Mouse (Mus musculus) fat pad, adult 2 months (tissue): ENCODE results near the gene Tmem88b.

ENCODE experiments used
- DNase-seq: peaks from one replicate; pipeline ENCODE4 v3.0.0-alpha.2; 2011; ENCODE audit warnings: low read depth, low spot score; ENCODE audit errors: extremely low read depth

Gene Tmem88b

DNA sequence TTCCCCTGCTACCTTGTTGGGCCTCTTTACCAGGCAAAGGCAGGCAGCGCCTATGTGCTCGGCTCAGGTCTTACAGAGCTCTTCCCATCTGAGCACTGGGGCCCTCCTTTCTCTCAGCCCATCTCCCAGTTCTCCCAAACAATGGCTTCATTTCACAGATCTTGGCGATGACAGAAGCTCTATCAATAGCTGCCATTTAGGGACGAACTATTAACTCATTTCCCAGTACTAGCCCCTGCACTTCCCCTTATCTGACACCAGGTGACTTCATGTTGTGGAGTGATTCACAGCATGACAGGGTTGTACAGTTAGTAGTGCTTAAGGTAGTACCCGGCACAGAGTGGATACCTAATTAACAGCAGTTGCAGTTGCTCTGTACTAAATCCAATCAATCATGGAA is at the start of gene Tmem88b:
Tmem88b (minus strand) TSS at position 56 of the 400 bp plus-strand sequence.
- DNase-seq, result no peak

DNA sequence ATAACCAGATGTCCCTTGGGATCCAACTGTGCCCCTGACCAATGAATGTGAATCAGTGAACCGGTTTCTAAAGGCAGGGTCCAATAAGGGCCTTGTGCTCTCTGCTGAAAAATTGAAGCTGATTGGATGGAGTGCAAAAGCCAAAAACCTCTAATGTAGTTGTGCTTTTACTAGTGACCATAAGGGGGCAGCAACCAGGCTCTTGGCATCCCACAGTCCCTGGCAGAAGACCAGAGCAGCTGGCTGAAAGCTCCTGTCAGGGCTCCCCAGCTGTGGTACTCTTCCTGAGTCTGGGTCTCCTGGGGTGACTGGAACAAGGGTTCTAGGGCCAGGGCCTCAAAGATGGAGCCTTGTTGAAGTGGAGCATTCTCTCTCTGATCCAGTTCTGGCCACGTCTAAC is 48.2 kb upstream of the Tmem88b start:
- DNase-seq, result no peak

DNA sequence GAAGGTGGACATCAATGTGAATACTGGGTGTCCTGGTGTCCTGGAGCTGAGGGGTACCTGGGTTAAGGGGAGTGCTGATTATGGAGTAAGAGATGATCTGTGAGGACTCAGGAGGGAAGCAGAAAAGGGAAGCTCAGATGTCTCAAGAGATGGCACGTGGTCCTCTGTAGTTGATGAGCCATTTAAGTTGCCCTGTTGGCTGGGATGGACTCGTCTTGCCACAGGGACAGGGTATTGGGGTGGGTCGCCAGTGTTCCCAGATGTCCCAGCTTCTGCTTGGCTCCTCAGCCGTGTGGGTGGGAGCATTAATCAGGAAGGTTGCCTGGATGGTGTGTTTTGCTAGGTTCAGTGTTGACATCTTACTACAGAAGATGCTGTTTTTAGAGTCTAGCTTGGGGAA is 47.6 kb upstream of the Tmem88b start:
- DNase-seq, result no peak

DNA sequence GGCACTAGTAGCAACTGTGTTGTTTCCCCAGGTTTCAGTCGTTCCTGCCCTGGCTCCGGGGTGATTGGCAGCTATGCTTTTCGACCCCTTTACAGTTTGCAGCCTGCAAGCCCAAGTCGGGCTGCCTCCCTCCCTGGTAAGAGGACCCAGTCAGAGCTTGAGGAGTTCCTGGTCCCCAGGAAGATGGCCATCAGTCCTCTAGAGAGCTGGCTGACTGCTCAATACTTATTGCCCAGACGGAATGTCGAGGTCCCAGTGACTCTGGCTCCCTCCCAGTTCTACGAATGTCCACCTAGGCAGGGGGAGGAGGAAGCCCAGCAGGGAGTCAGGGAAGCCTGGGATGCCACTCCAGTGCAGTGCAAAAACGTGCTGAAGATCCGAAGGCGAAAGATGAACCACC is 46.6 kb upstream of the Tmem88b start:
- no peak for DNase-seq

DNA sequence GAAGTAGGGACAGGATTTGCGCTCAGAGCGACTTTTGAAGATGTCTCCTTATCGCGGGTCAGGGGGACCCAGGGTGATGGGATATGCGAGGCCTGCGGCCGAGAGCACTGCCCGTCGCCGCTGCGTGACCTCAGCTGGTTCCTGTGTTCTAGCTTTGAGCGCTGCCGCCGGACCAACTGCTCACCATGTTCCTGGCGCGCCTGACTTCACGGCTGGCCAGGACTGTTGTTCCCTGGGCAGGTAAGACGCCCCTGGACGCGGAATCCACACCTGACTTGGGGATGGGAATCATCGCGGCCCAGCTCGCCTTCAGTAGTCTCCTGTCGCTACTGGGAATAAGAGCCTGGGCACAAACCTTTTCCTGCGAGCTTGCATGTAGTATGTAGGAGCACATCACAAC is 46.2 kb upstream of the Tmem88b start:
- DNase-seq, result no peak

DNA sequence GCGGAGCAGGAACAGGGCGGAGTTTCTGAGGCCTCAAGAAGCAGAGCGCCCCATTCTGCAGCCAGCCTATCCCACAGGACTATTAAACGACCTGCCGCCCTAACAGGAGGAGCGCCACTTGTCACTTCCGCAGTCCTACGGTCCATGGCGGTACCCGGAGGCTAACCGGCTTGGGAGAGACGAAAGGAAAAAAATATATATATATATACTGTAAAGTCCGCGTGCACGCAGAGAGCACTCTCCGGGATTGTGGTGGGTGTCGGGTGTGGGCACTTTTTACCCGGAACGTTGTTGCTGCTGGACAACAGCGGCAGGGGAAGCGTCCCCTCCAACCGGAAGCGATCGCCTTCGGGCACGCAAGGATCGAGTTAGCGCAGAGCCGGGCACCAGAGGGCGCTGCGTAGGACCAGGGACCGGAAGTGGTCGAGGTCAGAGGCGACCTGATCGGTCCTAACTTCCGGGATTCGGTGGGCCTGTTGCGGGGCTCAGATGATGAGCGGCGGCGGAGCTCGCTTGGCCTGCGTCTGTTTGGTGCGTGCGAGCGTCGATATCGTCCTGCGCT is 45.6 kb upstream of the Tmem88b start, which contains the start of gene Aurkaip1:
Aurkaip1 (plus strand) TSS at position 68 of the 562 bp plus-strand sequence.
- peak; percentile 56 for DNase-seq

DNA sequence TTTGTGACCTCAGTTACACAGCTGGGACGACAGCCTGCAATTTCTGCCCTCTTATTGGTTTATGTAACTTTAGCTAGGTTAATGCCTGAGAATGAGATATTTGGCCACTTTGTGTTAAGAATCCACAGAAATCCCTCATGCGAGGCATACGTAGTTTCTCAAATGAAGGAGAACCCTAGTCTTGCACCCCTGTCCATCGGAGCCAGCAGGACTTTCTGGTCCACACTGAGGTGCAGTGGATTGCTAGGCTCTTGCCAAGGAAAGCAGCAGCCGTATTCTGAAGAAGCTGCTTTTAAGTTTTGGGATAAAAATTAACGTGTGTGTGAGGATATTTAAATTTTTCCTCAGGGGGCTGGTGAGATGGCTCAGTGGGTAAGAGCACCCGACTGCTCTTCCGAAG is 44.9 kb upstream of the Tmem88b start:
- DNase-seq, result no peak

DNA sequence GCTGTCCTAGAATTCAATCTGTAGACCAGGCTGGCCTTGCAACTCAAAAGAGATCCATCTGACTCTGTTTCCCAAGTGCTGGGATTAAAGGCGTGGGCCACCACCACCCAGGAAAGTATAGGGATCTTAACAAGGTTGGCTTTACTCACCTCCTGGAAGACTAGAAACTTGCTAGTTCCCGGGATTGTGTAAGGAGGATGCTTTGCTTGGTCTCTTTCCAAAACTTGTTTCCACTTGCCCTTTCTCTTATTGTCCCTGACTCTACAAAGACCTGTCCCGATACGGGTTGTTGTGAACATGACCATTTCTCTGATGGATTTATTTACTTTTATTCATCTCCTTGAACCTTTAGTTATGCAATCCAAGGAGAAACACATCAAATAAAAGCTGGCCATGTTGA is 44.2 kb upstream of the Tmem88b start:
- peak; percentile 95 for DNase-seq

DNA sequence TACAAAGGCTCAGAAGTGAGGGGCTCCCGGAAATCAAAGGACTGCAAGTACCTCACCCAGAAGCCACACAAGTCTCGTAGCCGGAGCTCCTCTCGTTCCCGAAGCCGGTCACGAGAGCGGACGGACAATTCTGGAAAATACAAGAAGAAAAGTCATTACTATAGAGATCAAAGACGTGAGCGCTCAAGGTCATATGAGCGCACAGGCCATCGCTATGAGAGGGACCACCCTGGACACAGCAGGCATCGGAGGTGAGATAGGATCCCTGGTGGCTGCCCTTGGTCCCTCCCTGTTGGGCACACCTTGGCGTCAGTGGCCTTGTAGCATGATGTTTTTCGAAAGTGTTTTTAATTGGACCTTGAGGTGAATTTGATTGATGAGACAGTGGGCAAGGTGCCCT is 37.8 kb upstream of the Tmem88b start:
- DNase-seq, result no peak

DNA sequence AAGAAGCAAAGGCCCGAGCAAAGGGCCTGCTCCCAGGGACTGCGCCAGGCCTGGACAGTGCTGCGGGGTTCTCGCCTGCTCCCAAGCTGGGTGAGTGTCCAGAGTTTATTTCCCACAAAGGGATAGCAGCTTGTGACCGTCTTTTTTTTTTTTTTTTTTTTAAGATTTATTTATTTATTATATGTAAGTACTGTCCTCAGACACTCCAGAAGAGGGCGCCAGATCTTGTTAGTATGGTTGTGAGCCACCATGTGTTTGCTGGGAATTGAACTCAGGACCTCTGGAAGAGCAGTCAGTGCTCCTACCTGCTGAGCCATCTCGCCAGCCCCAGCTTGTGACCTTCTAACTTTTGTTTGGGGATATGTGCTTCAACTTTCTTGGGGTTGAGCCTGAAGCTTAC is 35.4 kb upstream of the Tmem88b start:
- no peak for DNase-seq

DNA sequence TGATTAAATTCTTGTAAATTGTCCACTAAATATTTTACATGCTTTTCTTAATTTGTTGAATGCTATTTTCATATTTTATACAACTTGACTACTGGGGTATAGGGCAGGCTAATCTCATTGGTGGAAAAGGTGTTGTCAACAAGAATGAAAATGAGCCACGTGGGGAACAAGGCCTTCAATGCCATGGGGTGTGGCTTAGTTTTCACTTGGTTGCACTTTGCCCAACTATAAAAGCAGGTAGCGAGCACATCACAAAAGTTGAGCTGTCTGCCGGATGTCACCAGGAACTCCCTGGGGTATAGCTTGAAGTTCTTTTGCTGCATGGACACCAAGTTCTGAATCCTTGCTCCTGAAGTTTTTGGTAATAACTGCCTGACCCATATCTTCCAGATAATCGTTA is 31.9 kb upstream of the Tmem88b start:
- DNase-seq, result no peak

DNA sequence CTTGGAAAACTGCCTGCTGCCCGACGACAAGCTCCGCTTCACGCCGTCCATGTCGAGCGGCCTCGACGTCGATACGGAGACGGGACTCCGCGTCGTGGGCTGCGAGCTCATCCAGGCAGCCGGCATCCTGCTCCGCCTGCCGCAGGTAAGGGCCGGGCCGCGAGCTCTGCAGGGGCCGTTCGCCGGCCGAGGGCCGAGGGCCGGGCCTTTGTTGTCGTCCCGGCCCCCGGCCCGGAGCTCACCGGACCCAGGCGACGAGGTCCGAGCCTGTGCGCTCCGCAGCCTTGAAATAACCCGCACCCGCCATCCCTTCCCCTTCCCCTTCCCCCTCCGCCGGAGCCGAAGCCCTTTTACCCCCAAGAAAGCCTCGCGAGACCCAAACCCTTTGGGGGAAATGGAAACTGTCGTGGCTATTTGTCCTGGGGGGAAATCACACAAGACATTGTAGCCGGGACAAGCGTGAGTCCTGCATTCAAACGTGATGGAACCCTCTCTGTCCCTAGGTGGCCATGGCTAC is 27.0 kb upstream of the Tmem88b start:
- DNase-seq, result no peak

DNA sequence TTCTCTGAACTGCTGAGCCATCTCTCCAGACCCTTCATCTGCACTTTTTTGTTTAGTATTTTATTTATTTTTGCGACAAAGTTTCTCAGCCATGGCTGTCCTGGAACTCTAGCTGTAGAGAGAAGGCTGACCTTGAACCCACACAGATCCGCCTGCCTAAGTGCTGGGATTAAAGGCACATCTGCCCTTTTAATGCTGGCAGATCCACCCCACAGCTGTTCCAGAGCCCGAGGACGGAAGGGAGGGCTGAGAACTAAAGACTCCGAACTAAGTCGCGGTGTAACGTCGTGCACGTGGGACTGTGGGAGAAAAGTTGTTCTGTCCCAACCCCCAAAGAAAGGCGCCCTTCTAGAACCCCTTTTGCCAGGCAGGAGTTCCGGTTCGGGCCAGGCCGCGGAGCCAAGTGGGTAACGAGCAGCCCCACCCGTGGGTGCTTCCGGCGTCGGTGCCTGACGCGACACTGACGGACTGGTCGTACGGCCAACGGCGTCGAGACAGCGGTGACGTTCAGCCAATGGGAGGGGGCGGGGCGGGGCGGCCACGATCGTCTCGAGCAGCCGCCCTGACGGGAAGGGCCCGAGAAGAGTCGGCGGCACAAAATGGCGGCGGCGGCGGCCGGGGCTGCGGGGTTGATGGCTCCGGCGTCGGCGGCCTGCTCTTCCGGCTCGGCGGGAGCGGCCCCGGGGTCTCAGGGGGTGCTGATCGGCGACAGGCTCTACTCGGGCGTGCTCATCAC is 26.4 kb upstream of the Tmem88b start, which contains the start of gene Ccnl2:
Ccnl2 (plus strand) TSS at position 561 of the 736 bp plus-strand sequence.
- DNase-seq, result peak; percentile 46

DNA sequence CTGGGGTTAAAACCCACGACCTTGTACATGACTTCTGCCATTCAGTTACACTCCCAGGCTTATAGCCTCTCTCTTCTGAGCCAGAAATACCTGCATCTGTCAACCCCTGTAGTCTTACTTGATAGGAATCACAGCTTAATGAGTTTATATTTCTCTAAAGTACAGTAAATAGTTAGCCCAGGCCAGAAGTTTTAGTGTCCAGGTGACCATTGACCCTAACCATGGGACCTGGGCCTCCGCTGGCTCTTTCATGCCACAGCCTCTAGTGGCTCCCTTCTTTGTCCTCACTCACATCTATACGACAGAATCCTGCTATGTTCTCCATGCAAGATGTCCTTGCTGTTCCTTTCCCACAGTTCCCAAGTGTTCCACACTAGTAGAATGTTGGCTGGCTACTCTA is 22.2 kb upstream of the Tmem88b start:
- no peak for DNase-seq

DNA sequence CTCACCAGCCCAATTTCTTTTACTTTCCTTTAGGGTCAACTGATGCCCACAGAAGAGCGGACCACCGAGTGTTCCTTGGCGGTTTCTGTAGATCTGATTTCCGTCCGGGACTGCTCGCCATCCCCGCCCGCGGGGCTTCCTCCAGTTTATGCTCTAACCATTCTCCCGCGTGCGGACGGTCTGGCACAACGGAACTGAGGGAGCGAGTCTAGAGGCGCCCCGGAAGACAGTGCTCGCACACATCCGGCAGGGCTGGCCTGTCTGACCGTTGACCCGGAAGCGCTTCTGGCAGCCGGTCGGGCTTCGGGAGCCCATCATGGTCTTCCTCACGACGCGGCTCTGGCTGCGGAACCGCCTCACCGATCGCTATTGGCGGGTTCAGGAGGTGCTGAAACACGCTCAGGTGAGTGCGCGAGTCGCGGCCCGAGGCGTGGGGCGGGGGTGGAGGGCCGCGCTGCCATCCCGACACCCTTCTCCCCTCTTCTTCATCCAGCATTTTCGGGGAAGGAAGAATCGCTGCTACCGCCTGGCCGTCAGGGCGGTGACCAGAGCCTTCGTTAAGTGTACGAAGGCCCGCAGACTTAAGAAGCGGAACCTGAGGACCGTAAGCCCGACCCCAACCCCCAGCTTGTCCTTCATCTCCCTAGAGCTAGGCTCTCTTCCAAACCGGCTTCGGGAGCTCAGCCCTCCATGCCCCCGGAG is 17.8 kb upstream of the Tmem88b start:
- DNase-seq, result no peak

DNA sequence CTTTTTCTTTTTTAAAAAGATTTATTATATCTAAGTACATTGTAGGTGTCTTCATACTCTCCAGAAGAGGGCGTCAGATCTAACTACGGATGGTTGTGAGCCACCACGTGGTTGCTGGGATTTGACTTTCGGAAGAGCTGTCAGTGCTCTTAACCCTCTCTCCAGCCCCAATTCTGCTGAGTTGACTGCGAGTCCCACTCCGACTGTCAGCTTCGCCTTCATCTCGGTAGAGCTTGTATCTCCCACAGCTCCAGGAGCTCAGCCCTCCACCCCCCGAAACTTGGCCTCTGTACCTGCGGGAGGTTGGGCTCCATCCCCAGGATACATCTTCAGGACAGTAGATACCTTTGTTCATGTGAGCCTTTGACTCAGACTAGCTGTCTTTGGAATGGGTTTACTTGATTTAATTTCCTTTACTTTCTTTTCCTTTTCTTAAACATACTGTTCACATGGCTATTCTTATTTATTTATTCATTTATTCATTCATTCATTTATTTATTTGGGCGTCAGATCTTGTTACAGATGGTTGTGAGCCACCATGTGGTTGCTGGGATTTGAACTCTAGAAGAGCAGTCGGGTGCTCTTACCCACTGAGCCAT is 17.2 kb upstream of the Tmem88b start, which contains the start of gene Mrpl20:
Mrpl20 (plus strand) TSS at position 138 of the 599 bp plus-strand sequence.
- DNase-seq, result no peak

DNA sequence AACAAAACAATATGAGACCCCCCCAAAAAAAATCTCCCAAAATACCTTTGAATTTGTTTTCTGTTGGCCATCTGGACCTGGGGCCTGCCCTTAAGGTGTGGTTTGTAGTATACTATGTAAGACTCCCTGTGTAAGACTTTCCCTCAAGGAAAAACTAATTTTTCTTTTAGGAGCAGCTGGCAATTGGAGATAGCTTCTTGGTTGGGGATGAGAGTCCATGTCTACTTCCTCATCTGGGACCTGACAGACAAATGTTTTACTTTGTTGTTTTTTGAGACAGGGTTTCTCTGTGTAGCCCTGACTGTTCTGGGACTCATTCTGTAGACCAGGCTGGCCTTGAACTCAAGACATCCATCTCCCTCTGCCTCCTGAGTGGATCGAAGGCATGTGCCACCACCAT is 16.4 kb upstream of the Tmem88b start:
- no peak for DNase-seq

DNA sequence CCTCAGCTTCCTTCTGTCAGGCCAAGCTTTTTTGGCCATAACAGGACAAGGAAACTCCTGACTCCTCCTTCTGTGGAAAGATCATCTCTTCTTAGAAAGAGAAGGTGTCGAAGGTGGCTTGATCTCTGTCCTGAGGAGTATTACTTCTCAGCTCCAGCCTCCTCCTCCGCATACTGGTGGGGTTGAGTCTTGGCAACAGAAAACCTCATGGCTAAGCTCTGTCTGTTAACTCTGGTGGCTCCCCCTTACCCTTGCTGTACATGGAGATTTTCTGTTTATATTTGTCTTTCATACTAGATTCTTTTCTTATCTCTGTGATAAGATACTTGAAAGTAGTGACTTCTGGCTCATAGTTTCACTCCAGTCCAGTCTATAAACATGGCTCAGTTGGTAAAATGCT is 8.1 kb upstream of the Tmem88b start:
- DNase-seq, result no peak

DNA sequence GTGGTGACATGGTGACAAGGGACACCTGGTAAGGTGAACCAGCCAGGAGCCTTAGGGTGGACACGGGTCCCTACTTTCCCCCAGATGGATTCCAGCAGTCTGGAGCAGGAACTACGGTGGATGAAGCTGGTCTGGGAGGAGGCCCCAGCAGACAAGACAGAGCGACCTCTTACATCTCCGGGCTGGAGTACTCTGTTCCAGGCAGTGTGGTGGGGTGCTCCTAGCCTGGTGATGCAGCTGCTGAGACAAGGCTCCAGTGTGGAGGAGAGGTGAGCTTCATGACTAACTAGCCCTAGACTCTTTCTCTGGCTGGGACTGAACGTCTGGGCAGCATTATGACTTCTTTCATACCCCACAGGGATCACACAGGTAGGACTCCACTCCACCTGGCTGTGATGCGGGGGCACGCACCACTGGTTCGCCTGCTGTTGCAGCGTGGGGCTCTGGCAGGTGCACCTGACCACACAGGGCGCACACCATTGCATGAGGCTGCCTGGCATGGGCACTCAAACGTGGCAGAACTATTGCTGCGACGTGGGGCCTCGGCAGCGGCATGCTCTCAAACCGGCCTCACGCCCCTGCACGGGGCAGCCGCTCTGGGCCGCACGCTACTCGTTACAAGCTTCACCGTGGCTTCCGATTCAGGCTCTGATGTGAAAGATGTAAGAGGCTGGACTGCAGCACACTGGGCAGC is 5.7 kb upstream of the Tmem88b start:
- DNase-seq, result no peak

DNA sequence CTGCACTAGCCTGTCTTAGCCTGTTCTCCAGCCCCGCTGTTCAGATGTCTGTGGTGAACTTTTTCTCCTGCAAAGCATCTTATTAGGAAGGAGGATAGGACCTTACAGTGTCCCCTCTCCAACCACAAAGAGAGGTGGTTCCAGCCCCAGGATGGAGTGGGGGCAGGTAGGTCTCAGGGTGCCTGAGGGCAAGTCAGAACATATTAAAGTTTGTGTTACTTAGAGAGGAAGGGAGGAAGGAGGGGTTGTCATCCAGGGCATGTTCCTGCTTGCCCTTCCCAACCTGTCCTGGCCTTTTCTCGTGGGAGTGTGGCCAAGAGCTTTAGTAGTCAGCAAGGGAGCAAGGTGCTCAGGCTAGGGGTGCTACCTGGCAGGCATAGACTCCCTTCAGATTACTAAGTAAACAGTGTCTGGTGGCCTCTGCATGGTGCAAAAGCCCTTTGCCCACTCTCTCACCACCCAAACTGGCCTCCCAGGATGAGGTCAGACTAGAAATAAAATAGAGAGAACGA is 5.0 kb upstream of the Tmem88b start:
- DNase-seq, result peak; percentile 75
